Mouse (Mus musculus): ENCODE data around the gene Ano6.

DNA sequence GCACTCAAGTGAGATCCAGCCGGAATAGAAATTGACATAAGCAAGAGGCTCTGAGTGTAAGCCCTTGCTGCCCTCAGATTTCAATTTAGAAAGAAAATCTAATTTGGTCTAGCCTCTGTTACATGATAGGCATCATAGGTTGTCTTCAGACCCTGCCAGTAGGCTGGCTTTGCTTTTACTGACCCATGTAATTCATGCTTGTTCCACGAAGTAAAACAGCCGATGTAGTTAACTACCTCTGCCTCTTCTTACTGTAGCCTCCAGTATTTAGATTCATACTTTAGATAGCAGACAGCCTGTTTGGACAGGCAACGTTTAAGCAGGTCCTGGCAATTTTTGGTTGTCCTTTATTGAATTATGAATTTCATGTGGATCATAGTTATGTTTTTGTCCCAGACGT lies 1.2 kb downstream of the Ano6 start:
- TF ChIP-seq SIN3A (IDR thresholded peaks at IDR 0.05; ENCODE audit: low read length) (no peak), CTCF (conservative IDR thresholded peaks at IDR 0.05 in 1 of 2, IDR thresholded peaks at IDR 0.05 in 1 of 2; ENCODE audit: low read depth in 2 of 2, low read length in 2 of 2) (no peak), NRF1 (IDR thresholded peaks at IDR 0.05; ENCODE audit: low read depth, low read length) (no peak), CHD2 (IDR thresholded peaks at IDR 0.05; ENCODE audit: low read length) (no peak), NELFE (IDR thresholded peaks at IDR 0.05; ENCODE audit: low read depth, low read length) (no peak), SMC3 (IDR thresholded peaks at IDR 0.05; ENCODE audit: low read depth, low read length) (no peak), POLR2A (IDR thresholded peaks at IDR 0.05; ENCODE audit: low read depth, low read length) (no peak), ELF1 (IDR thresholded peaks at IDR 0.05; ENCODE audit: low read depth, low read length) (no peak), USF1 (IDR thresholded peaks at IDR 0.05; ENCODE audit: low read depth, low read length) (no peak), MXI1 (IDR thresholded peaks at IDR 0.05; ENCODE audit: low read depth, low read length) (no peak), ZC3H11A (IDR thresholded peaks at IDR 0.05; ENCODE audit: low read depth, low read length) (no peak), RCOR1 (conservative IDR thresholded peaks at IDR 0.05; ENCODE audit: low read depth, low read length) (no peak)

All from CH12.LX (cell line).